Mouse (Mus musculus): ENCODE measurements at regions not wholly inside any gene's neighbourhood (a gene's known extent, or its start where the extent isn't known, plus 50 kb on each side); places are given as distances from the start of the nearest gene placed in this dataset.
"Not testable (repeated sequence)": the region's sequence is repeated elsewhere in the genome, so short reads cannot be mapped to it uniquely, and the experiment has no call there.

DNA sequence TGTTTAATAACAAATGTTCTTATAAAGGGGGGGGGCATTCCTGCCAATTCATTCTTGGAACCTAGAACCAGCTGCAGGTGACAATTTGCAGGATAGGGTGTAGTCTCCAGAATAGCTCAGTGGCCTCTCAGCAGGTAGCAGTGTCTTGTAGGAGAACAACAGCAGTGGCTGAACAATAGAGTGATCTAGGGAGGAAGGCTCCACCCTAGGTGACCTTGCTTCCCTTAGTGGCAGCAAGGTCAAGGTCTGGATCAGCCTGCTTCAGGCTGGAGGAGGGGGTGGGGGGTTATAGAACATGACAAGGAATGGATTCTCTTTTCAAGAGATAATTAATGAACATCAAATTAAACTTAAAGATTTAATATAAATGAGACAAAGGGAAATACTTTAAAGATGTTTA lies 358.5 kb upstream of the Tgif2lx2 start:
- intact Hi-C loops (cut with DNase I) = no loop called here
- no peak for DNase-seq

DNA sequence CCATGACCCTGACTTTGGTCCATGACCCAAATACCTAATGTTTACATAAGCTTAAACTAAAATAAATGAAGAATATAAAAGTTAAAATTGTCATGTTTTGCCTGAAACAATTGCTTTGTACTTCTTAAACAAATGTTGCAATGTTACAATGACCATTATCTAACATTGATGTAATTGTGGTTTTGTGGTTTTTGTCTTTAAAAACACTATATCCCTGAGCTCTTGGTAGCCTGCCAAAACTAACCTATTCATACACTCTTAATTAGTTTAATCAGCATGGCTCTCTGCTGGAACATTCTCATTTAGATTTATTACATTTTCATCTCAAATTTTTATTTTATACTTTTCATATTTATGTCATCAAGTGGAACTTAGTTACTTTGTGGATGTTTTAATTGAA lies 314.4 kb upstream of the Tgif2lx2 start:
- no peak for DNase-seq
- intact Hi-C loops (cut with DNase I) = no loop called here

DNA sequence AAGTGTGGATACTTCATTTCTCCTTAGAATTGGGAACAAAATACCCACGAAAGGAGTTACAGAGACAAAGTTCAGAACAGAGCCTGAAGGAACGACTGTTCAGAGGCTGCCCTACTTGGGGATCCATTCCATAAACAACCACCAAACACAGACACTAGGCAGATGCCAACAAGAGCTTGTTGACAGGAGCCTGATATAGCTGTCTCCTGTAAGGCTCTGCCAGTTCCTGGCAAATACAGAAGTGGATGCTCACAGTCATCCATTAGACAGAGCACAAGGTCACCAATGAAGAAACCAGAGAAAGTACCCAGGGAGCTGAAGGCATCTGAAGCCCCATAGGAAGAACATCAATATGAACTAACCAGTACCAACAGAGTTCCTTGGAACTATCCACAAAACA lies 309.9 kb upstream of the Tgif2lx2 start:
- intact Hi-C loops (cut with DNase I) = not testable (repeated sequence)
- DNase-seq = peak; percentile 20 to 43

DNA sequence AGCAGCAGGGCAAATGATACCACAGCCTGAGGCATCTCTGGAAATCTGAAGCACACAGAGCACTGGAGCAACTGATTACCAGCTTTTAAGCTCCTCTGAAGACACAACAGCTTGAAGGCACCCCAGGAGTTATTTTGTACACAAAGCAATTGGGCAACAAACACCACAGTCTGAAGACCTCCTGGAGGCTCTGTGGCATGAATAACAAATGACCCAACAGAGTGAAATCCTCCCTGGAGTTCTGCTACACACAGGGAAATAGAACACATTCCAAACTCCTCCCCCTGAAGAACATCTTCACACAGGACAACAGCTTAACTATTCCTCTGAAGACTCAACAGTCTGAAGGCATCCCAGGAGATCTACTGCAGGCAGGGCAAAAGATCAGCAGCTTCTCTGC lies 291.8 kb upstream of the Tgif2lx2 start:
- no peak for DNase-seq
- intact Hi-C loops (cut with DNase I) = no loop called here

Data from heart, postnatal 10 days (tissue).